Mouse (Mus musculus): Measurements from ENCODE around the gene St3gal4.

St3gal4 gene

DNA sequence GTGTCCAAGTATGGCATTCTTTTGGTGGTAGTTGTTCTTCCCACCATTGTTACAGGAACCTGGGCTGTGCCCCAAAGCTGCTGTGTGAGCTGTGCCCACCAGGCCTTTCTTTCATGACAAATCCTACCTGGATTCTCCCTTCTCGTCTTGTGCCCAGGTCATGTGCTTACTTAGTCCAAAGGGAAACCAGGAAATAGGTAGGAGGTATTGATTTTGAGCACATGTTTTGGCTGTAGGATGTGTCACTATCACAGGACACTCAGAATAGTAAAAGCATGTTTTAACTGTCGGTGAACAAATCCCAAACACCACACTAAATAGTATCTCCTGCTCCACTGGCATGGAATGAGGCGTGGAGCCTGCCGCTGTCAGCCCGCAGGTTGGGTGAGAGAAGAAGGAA lies 8.5 kb upstream of the St3gal4 start:
- no peak for DNase-seq

DNA sequence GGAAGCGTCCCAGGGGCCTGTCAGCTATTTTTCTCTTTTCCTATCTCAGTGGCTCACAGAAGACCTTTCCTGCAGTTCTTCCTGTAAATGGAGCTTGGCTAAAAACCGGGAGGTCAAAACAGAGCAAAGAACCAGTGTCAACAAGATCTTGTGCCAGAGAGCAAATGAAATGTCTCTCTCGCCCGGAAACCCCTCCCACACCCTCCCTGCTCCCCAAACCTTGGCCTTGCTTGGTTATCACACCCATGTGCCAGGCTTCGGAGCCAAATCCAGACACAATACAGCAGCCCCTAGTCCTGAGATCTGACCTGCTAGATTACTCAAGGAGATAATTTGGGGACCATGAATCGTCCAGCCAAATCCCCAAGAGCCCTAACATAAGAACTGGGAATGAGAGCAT lies 8.1 kb upstream of the St3gal4 start:
- no peak for DNase-seq

DNA sequence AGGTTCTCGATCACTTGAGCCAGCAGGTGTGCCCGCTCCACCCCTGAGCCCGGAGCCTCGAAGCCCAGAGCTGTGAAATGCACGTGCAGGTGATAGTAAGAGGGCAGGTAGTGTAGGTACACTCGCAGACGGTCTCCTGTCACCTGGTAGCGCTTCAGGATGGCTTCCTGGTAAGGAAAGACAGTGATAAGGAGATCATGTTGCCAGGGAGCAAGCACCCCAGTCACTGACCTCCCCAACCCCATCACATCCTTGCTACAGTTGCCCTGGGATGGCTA lies 5.5 kb upstream of the St3gal4 start:
- DNase-seq: no peak

GRCm38 (mm10) chr9:35123804-35124677 lies 5.0 kb upstream of the St3gal4 start:
- no peak for DNase-seq

GRCm38 (mm10) chr9:35123456-35123803 lies 4.4 kb upstream of the St3gal4 start:
- DNase-seq: no peak

GRCm38 (mm10) chr9:35122551-35123266 lies 3.6 kb upstream of the St3gal4 start:
- no peak for DNase-seq

DNA sequence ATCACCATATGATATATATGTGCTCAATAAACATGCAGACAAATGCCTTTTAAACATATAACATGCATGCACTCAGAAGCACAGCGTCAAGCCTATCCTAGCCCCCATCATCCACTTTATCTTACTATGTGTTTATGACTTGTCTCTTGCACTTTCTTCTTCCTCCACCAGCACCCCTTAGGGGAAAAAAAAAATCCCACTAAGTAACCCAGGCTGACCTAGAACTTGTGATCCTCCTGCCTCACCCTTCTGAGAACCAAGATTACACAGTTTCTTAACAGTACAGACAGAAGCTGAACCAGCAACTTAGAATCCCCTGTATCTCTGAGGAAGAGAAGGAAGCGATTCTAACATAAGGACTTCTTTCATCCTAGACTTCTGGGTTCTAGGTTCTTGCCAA lies 505 bp downstream of the St3gal4 start:
- DNase-seq: no peak

- peak in 1 of 2 experiments; percentile 51 for DNase-seq
Observed at GRCm38 (mm10) chr9:35117384-35118295, 1.4 kb downstream of the St3gal4 start.

- DNase-seq: peak; percentile 75 to 81
Observed at GRCm38 (mm10) chr9:35116391-35117381, 2.4 kb downstream of the St3gal4 start.

GRCm38 (mm10) chr9:35115804-35116203 lies 3.3 kb downstream of the St3gal4 start:
- no peak for DNase-seq

DNA sequence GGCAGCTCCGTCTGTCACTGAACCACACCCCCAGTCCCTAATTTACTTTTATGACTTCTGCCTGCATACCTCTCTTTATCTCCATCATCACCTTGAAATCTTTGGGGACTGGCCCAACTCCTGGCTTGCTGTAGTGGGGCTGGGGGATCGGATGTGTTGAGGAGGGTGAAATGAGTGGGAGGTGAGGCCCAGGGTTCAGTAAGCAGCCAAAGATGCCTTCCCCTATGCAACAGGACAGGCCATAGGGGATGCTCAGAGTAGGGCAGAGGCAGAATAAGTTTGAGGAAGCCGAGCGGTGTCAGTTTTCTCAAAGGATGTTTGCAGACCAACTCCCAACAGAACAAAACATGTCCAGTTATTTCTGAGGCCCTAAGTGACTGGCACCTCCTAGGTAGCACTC lies 3.8 kb downstream of the St3gal4 start:
- DNase-seq: no peak

DNA sequence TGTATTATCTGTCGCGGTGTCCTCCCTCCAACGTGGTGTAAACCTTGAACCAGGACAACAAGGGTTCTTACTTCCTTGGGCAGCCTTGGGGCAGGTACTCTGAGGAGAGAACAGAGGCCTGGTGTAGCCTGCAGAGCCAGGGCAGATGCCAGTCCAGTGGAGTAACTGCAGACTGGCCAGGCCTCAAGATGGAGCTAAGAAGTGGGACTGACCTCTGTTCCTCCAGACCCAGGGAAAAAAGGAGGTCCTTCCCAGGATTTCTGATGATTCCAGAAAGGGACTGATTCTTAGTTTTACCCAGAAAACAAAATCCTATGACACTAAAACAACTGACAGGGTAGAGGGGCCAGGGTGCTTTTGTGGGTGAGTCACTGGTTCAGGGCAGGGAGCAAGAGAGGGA lies 4.8 kb downstream of the St3gal4 start:
- DNase-seq: no peak

GRCm38 (mm10) chr9:35111941-35112595 lies 7.0 kb downstream of the St3gal4 start:
- no peak for DNase-seq

DNA sequence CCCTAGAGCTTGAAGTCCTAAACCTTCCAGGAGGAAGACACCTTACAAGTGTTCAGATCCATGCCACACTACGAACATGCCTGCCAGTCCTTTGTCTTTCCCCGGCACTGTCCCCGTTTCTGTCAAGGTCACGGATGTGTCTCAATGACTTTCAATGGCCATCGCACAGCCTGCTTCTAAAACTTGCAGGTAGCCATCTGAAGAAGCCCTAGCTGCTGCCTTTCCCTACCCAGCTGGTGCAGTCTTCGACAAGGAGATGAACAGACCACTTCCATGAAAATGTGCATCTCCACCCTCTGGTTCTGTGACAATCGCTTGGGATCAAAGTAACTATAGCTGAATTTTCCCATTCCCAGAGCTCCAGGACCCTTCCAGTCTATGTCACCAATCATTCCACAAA lies 7.6 kb downstream of the St3gal4 start:
- peak in 1 of 2 experiments; percentile 1 for DNase-seq

GRCm38 (mm10) chr9:35110567-35110966 lies 8.5 kb downstream of the St3gal4 start:
- DNase-seq: peak in 1 of 2 experiments; percentile 1

GRCm38 (mm10) chr9:35110051-35110450 lies 9.0 kb downstream of the St3gal4 start:
- DNase-seq: peak in 1 of 2 experiments; percentile 0

- peak in 1 of 2 experiments; percentile 5 for DNase-seq
Observed at GRCm38 (mm10) chr9:35108916-35109315, 10.2 kb downstream of the St3gal4 start.

- peak in 1 of 2 experiments; percentile 1 for DNase-seq
Observed at GRCm38 (mm10) chr9:35108066-35108465, 11.0 kb downstream of the St3gal4 start.

- DNase-seq: peak in 1 of 2 experiments; percentile 2
Observed at GRCm38 (mm10) chr9:35107396-35107795, 11.7 kb downstream of the St3gal4 start.

DNA sequence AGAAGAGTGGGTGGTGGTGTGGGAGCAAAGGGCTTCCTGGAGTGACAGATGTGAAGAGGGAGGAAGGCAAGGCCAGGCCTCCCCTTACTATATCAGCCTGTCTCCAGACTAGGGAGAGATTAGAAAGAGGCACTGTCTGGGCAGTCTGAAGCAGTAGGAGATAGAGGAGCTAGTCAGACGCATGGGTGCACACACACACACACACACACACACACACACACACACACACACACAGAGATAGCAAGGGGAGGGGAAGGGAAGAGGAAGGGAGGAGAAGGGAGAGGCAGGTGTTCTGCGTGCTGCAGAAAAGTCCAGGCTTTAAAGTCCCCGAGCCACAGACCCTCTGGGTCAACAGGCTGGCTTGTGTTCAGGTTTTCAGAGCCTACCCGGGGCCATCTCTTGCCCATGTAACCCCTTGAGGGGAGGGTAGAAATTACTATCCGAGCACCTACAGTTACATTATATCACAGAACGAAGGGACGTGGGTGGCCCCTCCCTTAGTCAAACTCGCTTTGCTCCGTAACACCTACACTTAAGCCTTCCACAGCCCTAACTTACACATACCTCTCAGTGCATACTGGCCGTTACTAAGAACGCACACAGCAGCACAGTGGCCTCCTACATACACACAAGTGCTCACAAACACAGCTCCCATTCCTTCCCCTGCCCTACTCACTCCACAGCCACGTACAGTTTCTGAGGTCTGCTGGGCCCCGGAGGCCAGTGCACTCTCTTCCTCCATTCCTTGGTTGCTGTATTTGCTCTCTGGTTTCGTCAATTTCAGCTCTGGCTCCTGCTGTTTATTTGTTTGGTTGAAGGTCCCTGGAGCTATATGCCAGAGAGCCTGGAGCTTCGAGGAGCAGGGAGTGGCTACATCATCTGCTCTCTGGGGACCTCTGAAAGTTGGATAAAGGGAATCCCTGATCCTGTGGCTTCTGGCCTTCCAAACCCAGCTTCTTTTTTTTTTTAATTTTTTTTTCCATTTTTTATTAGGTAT lies 12.9 kb downstream of the St3gal4 start:
- no peak for DNase-seq
